Mouse (Mus musculus) neural tube, embryonic 14.5 days (tissue): ENCODE measurements around the gene Zfp618. TPM values are rescaled to one million over a fixed set of nuclear protein-coding genes. Genes with fewer than 3 reads are reported as not detected.

Experiments used
- ATAC-seq: fragments of 200-750 bp; cut with Nextera tagmentation; 2 replicates; pipeline ENCODE4 v1.8.0; 2017; ENCODE audit warnings: low read depth, mild to moderate bottlenecking, moderate TSS enrichment, moderate library complexity
- H3K27ac ChIP-seq: fragments of 300-500 bp; sonication (generic); 2 replicates; pipeline ENCODE4 v1.5.1; 2014; ENCODE audit warnings: low read depth, mild to moderate bottlenecking, control low read depth, low read length, moderate library complexity, mixed read lengths
- H3K27me3 ChIP-seq: fragments of 300-500 bp; sonication (generic); 2 replicates; pipeline ENCODE4 v1.6.1; 2014; ENCODE audit warnings: low read length; ENCODE audit not compliant: control insufficient read depth, insufficient read depth
- H3K36me3 ChIP-seq: fragments of 300-500 bp; sonication (generic); 2 replicates; pipeline ENCODE4 v1.6.1; 2014; ENCODE audit warnings: low read length, mixed read lengths; ENCODE audit not compliant: control insufficient read depth, insufficient read depth
- H3K4me1 ChIP-seq: fragments of 300-500 bp; sonication (generic); 2 replicates; pipeline ENCODE4 v1.6.1; 2014; ENCODE audit warnings: low read length; ENCODE audit not compliant: control insufficient read depth, insufficient read depth
- H3K4me2 ChIP-seq: fragments of 300-500 bp; sonication (generic); 2 replicates; pipeline ENCODE4 v1.6.1; 2014; ENCODE audit warnings: mild to moderate bottlenecking, low read depth, low read length, control low read depth
- H3K4me3 ChIP-seq: fragments of 300-500 bp; sonication (generic); 2 replicates; pipeline ENCODE4 v1.5.1; 2014; ENCODE audit warnings: low read depth, low read length, control low read depth, mixed read lengths
- H3K9ac ChIP-seq: fragments of 300-500 bp; sonication (generic); replicated peaks from 2 replicates; pipeline ENCODE4 v1.6.1; 2014; ENCODE audit warnings: low read depth, mild to moderate bottlenecking, control low read depth, low read length, mixed read lengths
- H3K9me3 ChIP-seq: fragments of 300-500 bp; sonication (generic); 2 replicates; pipeline ENCODE4 v1.6.1; 2016; ENCODE audit warnings: low read length; ENCODE audit not compliant: control insufficient read depth
- WGBS: fragments of 180-500 bp; shearing (Covaris S2); extraction: QIAGEN DNeasy Blood & Tissue Kit; methylation state at CpG from one replicate; pipeline ENCODE4 v1.1.7; 2014; 5-methylcytosine and 5-hydroxymethylcytosine counted together
- polyA plus RNA-seq: library from polyadenylated mRNA; unstranded; fragments of >200 nt; fragmentation: Nextera tagmentation; extraction: Ambion mirVana; gene quantifications from 2 replicates; pipeline ENCODE4 v1.2.1, GENCODE M21; 2014

The Zfp618 gene
- polyA plus RNA-seq, 1 experiment from 2014 or later: 30.2 TPM

DNA sequence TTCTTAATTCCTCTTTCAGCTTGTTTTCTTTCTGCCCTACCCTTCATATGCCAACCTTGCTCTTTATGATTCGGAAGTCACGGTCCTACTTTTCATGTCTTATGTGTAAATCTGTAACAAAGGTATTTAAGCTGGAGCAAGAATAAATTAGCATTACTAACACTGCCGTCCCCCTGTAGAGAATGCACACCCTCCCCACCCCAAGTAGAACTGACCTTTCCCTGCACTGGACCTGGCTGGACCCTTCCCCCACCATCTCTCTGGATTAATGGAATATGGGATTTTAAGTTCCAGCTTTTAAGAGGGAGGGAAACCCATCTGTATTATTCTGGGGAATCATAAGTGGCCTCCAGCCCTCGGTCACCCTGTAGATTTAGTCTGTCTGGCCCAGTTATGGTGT, 65.9 kb downstream of the Zfp618 start:
- ATAC-seq: no peak
- peaks cover 5% of the 10 kb centered on the region for H3K4me1 ChIP-seq

GRCm38 (mm10) chr4:63032581-63033006, 67.2 kb downstream of the Zfp618 start:
- H3K9ac ChIP-seq: no peak overlapping the region
- no peak for ATAC-seq
- H3K4me3 ChIP-seq: no peak overlapping the region
- no peak overlapping the region for H3K27ac ChIP-seq
- no peaks in the 10 kb centered on the region for H3K9me3 ChIP-seq
- no peaks in the 10 kb centered on the region for H3K27me3 ChIP-seq
- H3K36me3 ChIP-seq: no peaks in the 10 kb centered on the region
- no peak overlapping the region for H3K4me2 ChIP-seq
- WGBS: 80% methylated on average over 9 of the region's 9 CpGs
- H3K4me1 ChIP-seq: peaks cover 6% of the 10 kb centered on the region

More for the DNA sequence above, 65.9 kb downstream of the Zfp618 start:
- Histone ChIP-seq H3K27ac (no peak overlapping the region), H3K4me2 (no peak overlapping the region), H3K9ac (no peak overlapping the region), H3K9me3 (no peaks in the 10 kb centered on the region), H3K27me3 (no peaks in the 10 kb centered on the region), H3K36me3 (no peaks in the 10 kb centered on the region), H3K4me3 (no peak overlapping the region)
- WGBS: 50% methylated on average over 4 of the region's 4 CpGs

DNA sequence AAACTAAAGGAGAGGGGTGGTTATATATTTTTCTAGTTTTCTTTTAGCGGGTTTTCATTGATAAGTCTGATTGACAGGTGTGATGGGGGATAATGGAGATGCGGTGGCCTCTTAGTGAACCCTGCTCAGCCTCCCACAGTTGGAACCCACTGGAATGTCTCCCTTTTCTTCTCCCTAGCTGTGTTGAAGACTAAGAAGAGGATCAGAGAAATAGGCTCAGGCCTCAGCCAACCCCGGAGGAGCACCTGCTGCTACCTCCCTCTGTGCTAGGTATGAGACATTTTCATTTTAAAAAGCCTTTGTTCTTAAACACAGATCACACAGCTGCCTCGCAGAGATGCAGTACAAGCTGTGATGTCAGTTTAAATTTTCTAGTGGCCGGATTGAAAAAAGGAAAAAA, 68.4 kb downstream of the Zfp618 start:
- peaks cover 8% of the 10 kb centered on the region for H3K4me1 ChIP-seq
- H3K9ac ChIP-seq: no peak overlapping the region
- H3K27ac ChIP-seq: no peak overlapping the region
- H3K27me3 ChIP-seq: no peaks in the 10 kb centered on the region
- 29% methylated on average over 5 of the region's 5 CpGs for WGBS
- no peaks in the 10 kb centered on the region for H3K9me3 ChIP-seq
- ATAC-seq: no peak
- no peak overlapping the region for H3K4me3 ChIP-seq
- H3K36me3 ChIP-seq: no peaks in the 10 kb centered on the region
- no peak overlapping the region for H3K4me2 ChIP-seq

GRCm38 (mm10) chr4:63035991-63036390, 70.6 kb downstream of the Zfp618 start:
- no peak overlapping the region for H3K4me3 ChIP-seq
- no peak for ATAC-seq
- no peak overlapping the region for H3K27ac ChIP-seq
- peaks cover 8% of the 10 kb centered on the region for H3K4me1 ChIP-seq
- no peak overlapping the region for H3K9ac ChIP-seq
- no peaks in the 10 kb centered on the region for H3K36me3 ChIP-seq
- WGBS: 70% methylated on average over 7 of the region's 7 CpGs
- no peaks in the 10 kb centered on the region for H3K27me3 ChIP-seq
- no peak overlapping the region for H3K4me2 ChIP-seq
- no peaks in the 10 kb centered on the region for H3K9me3 ChIP-seq

GRCm38 (mm10) chr4:63036790-63037189, 71.4 kb downstream of the Zfp618 start:
- 97% methylated on average over 5 of the region's 5 CpGs for WGBS
- Histone ChIP-seq H3K36me3 (no peaks in the 10 kb centered on the region), H3K27ac (no peak overlapping the region), H3K27me3 (no peaks in the 10 kb centered on the region), H3K4me3 (no peak overlapping the region), H3K4me2 (no peak overlapping the region), H3K4me1 (peaks cover 8% of the 10 kb centered on the region), H3K9ac (no peak overlapping the region), H3K9me3 (no peaks in the 10 kb centered on the region)
- no peak for ATAC-seq

DNA sequence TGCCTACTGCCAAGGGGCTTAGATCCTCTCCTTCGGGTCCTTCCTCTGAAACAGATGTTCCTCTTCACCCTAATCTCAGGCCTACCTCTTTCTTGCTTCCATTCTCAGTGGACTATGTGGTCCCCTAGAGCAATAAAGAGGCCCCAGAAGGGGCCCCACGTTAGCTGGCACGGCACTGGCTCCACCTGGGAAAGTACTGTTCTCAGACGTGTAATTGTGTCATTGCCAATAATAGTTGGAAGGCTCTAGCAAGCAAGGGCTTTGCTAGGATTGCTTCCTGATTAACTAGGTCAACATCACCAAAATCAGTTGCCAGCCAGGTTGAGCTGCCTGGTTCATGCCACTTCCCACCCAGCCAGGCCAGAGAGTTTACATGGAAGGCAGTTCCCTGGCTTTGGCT, 72.2 kb downstream of the Zfp618 start:
- no peak for ATAC-seq
- no peak overlapping the region for H3K4me2 ChIP-seq
- no peaks in the 10 kb centered on the region for H3K27me3 ChIP-seq
- peaks cover 8% of the 10 kb centered on the region for H3K4me1 ChIP-seq
- no peaks in the 10 kb centered on the region for H3K9me3 ChIP-seq
- H3K4me3 ChIP-seq: no peak overlapping the region
- no peak overlapping the region for H3K9ac ChIP-seq
- WGBS: 61% methylated on average over 4 of the region's 4 CpGs
- no peaks in the 10 kb centered on the region for H3K36me3 ChIP-seq
- no peak overlapping the region for H3K27ac ChIP-seq

GRCm38 (mm10) chr4:63038265-63038664, 72.9 kb downstream of the Zfp618 start:
- Histone ChIP-seq H3K9ac (no peak overlapping the region), H3K27me3 (no peaks in the 10 kb centered on the region), H3K4me2 (no peak overlapping the region), H3K27ac (no peak overlapping the region), H3K4me3 (no peak overlapping the region), H3K4me1 (peaks cover 8% of the 10 kb centered on the region), H3K9me3 (no peaks in the 10 kb centered on the region), H3K36me3 (no peaks in the 10 kb centered on the region)
- ATAC-seq: no peak
- 72% methylated on average over 2 of the region's 2 CpGs for WGBS

DNA sequence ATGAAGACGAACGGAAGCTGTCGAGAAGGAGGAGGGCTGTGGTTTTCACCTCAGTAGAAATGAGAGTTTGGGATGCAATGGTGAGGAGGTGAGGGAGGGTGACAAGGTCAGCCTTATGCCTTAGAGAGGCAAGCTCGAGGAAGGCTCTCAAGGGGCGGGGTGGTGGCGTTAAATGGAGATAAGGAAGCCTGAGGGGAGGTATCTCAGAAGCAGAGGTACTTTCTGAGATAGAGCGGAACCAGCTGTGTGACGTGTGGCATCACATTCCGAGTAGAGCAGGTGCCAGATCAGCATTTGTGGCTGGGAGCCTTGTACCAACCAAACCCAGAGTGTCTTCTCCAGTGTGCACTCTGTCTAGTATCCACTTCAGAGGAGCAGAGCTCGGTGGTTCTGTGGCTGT, 73.6 kb downstream of the Zfp618 start:
- ATAC-seq: no peak
- H3K4me3 ChIP-seq: no peak overlapping the region
- no peaks in the 10 kb centered on the region for H3K9me3 ChIP-seq
- H3K4me1 ChIP-seq: peaks cover 8% of the 10 kb centered on the region
- H3K4me2 ChIP-seq: no peak overlapping the region
- no peak overlapping the region for H3K27ac ChIP-seq
- H3K36me3 ChIP-seq: no peaks in the 10 kb centered on the region
- 95% methylated on average over 10 of the region's 10 CpGs for WGBS
- H3K9ac ChIP-seq: no peak overlapping the region
- no peaks in the 10 kb centered on the region for H3K27me3 ChIP-seq

DNA sequence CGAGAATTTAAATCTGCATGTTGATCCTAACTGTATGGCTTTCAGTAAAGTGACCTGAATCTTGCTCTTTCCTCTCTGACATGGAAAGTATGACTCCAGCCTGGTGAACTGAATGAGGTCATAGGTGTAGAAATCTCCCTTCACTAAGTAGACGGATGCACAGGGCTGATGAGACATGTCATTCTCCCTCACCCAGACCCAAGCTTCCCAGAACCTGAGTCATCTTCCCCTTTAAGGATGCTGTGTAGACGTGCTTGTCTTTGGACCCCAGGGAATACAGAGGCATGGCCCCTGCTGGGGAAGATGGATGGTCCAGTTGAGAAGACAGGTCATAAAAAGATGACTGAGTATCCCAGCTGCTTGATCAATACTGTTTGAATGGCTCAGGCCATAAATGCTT, 83.2 kb downstream of the Zfp618 start:
- Histone ChIP-seq H3K4me3 (no peak overlapping the region), H3K4me1 (peaks cover 5% of the 10 kb centered on the region; the same call in 1 of the 2 replicates), H3K9ac (no peak overlapping the region), H3K4me2 (no peak overlapping the region), H3K36me3 (no peaks in the 10 kb centered on the region), H3K27ac (no peak overlapping the region), H3K27me3 (no peaks in the 10 kb centered on the region), H3K9me3 (no peaks in the 10 kb centered on the region)
- 64% methylated on average over 3 of the region's 3 CpGs for WGBS
- no peak; the same call in 1 of the 2 replicates for ATAC-seq
